Mouse (Mus musculus) CH12.LX (cell line): ENCODE results near the gene Slc35b3.

Experiments used
- CHD2 ChIP-seq: IDR thresholded peaks from 2 replicates; pipeline ENCODE4 v1.6.1; 2011; ENCODE audit warnings: low read length, improper control_type of control experiment
- CTCF ChIP-seq, 2 experiments: IDR thresholded peaks in 1 of 2; conservative IDR thresholded peaks in 1 of 2; 2 replicates each; pipeline ENCODE4 v1.5.1; 2011 to 2012; ENCODE audit warnings: low read depth in 2 of 2, low read length in 2 of 2, improper control_type of control experiment in 1 of 2, inconsistent platforms in 1 of 2, mild to moderate bottlenecking in 1 of 2, moderate library complexity in 1 of 2
- MAFK ChIP-seq: IDR thresholded peaks from 2 replicates; pipeline ENCODE4 v1.6.1; 2011; ENCODE audit warnings: low read length, improper control_type of control experiment; ENCODE audit not compliant: insufficient replicate concordance
- MAX ChIP-seq: IDR thresholded peaks from 2 replicates; pipeline ENCODE4 v1.6.1; 2011; ENCODE audit warnings: low read length, improper control_type of control experiment
- POLR2A ChIP-seq: IDR thresholded peaks from 2 replicates; pipeline ENCODE4 v1.6.1; 2011; ENCODE audit warnings: low read depth, mild to moderate bottlenecking, improper control_type of control experiment, low read length
- POLR2AphosphoS2 ChIP-seq: IDR thresholded peaks from 2 replicates; pipeline ENCODE4 v1.6.1; 2011; ENCODE audit warnings: low read depth, low read length, improper control_type of control experiment
- TCF12 ChIP-seq: IDR thresholded peaks from 2 replicates; pipeline ENCODE4 v1.6.1; 2014; ENCODE audit warnings: low read depth, mild to moderate bottlenecking, inconsistent platforms, low read length, improper control_type of control experiment

- TF ChIP-seq MAX (no peak), TCF12 (no peak), CTCF (conservative IDR thresholded peaks at IDR 0.05 in 1 of 2, IDR thresholded peaks at IDR 0.05 in 1 of 2; ENCODE audit: low read depth in 2 of 2, low read length in 2 of 2) (no peak), CHD2 (no peak), MAFK (no peak), POLR2A (no peak), POLR2AphosphoS2 (no peak)
These were observed 49.6 kb upstream of the Slc35b3 start for GRCm38 (mm10) chr13:39010280-39010679.
